Mouse (Mus musculus): ENCODE measurements at regions not wholly inside any gene's neighbourhood (a gene's known extent, or its start where the extent isn't known, plus 50 kb on each side); places are given as distances from the start of the nearest gene placed in this dataset.

DNA sequence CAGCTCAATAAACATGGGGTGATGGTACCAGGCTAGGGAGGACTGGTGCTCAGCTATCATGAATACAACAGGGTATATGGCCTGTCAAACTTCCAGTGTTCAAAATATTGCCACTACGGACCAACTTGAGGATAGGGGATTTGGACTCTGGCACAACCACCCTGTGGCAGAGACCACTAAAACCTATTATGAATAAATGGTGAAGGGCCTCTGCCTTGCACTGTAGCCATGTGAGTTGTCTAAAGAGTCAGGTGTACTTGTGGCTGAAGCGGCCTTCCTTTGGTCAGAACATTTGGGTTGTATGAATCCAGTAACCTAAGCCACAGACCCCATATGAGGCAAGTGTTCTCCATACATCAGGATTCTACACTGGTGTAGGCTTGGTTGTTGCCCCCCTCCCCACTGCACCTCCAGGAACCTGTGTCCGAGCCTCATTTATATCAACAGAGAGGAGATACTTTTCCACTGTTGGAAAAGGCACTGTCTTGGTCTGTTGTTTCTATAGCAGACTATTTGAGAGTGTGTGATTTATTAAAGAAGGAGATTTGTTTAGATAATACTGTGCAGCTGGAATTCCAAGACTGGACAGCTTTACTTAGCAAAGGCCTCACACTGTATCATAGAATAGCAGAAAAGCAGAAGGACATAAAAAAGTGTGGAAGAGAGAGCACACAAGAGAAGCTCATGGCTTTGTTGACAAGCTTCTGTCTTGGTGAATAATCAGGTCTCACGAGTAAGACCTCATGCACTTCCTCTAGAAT is 112.2 kb upstream of the Nxt1 start:
- TF ChIP-seq USF1 (IDR thresholded peaks at IDR 0.05; ENCODE audit: low read depth), result no peak
- no peak for TF ChIP-seq E2F4 (IDR thresholded peaks at IDR 0.05; ENCODE audit: insufficient read depth)
- TF ChIP-seq POLR2A (IDR thresholded peaks at IDR 0.05; ENCODE audit: insufficient read length, low read depth), result no peak

All from myocyte (in vitro differentiated cells).